Comparison of ENCODE assay signal across 27 mouse cellular contexts in the genomic region with DNA sequence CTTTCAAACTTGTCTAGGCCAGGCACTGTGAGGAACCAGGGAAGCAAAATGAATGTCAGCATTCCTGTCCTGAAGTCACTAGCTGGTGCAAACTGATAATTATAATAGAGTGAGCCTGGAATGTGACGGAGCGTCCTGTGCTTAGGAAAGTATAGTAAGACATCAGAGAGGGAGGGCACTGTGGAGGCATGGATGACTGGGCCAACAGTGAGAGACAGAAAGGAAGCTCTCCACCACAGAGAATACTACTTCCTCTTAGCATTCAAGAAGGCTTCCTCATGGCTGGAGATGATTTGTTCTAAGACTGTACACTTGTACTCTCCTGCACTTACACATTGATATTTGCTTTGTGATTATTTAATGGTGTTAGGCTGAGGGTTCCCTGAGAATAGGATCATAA. TPM values are rescaled to one million over a fixed set of nuclear protein-coding genes. Genes with fewer than 3 reads are reported as not detected.
DNase-seq lines count a peak whose midpoint lies in the region.
"Had no signal": no experiment of that assay in that cellular context is flagged by ENCODE, and none has a peak within 500 bp of the region (broad histone marks: within the 10 kb centered on the region; RNA-seq: fewer than 3 reads in every experiment).

No protein-coding gene starts in this region.

- peaks cover 19% of the 10 kb centered on the region for H3K79me2 ChIP-seq in macrophage (ENCODE audit: inconsistent target)

- no peak overlapping the region for H3K4me3 ChIP-seq in macrophage (ENCODE audit: inconsistent target)
- H3K4me3 ChIP-seq: embryonic facial prominence, embryonic 12.5 days; kidney, embryonic 15.5 days; limb, embryonic 12.5 days; liver, embryonic 12.5 days; lung, embryonic 15.5 days; neural tube, embryonic 12.5 days had no signal

- H3K27me3 ChIP-seq in splenic B cell, adult 2 months (ENCODE audit: control insufficient read depth, insufficient read depth, low read length, poor library complexity, severe bottlenecking) = no peaks in the 10 kb centered on the region
- H3K27me3 ChIP-seq: embryonic facial prominence, embryonic 12.5 days; kidney, embryonic 15.5 days; limb, embryonic 12.5 days; liver, embryonic 12.5 days; lung, embryonic 15.5 days; neural tube, embryonic 12.5 days had no signal

- DNase-seq in spleen, postnatal 36 days (ENCODE audit: low spot score in 2 of 2) = peak; percentile 64 to 69
- no peak for DNase-seq in spleen, postnatal 14 days (ENCODE audit: low spot score in 2 of 2)
- peak; percentile 72 for DNase-seq in MEL-GATA-1-ER (ENCODE audit: extremely low read depth, low read depth)
- DNase-seq in splenic B cell, adult 2 months (ENCODE audit: low read depth, low spot score) = peak; percentile 82
- no peak for DNase-seq in kidney, adult 8-10 months
- DNase-seq in frontal cortex, postnatal 25 days (ENCODE audit: low spot score in 2 of 2) = no peak
- DNase-seq: cerebellum, adult 9-10 months; heart, adult 11 months; heart, postnatal 36 days; thymus, postnatal 36 days had no signal

- H3K27ac ChIP-seq in macrophage = peak overlapping the region; percentile 48
- H3K27ac ChIP-seq: embryonic facial prominence, embryonic 12.5 days; kidney, embryonic 15.5 days; limb, embryonic 12.5 days; liver, embryonic 12.5 days; lung, embryonic 15.5 days; neural tube, embryonic 12.5 days had no signal

- 5% methylated on average over 2 of the region's 2 CpGs for WGBS in macrophage (ENCODE audit: missing documents)

- no peaks in the 10 kb centered on the region for H3K36me3 ChIP-seq in macrophage (ENCODE audit: inconsistent target)
- no peaks in the 10 kb centered on the region; the same call in 1 of the 2 replicates for H3K36me3 ChIP-seq in splenic B cell, adult 2 months (ENCODE audit: control insufficient read depth, insufficient read depth, low read length, poor library complexity, severe bottlenecking)
- H3K36me3 ChIP-seq: embryonic facial prominence, embryonic 12.5 days; limb, embryonic 12.5 days; lung, embryonic 15.5 days; neural tube, embryonic 12.5 days had no signal

RNA-seq across cellular contexts. Expression of gene Csde1, which starts 2.9 kb away (rescaled TPM):
- total RNA-seq in macrophage (2018; cell fraction: chromatin; rRNA removed) = 100 to 1,000 TPM; 378 to 972 (median 628) TPM
- 100 to 1,000 TPM; 335 to 509 (median 398) TPM for total RNA-seq in macrophage (2018; cell fraction: cytosol; rRNA removed)
- 100 to 1,000 TPM; 340 to 584 (median 430) TPM for total RNA-seq in macrophage (2018; cell fraction: nucleus; rRNA removed)
- 199 to 281 TPM (median 244 TPM) in 3 replicates for polyA plus RNA-seq in macrophage (2018)

RNA-seq across cellular contexts. Expression of gene Sike1, which starts 21.8 kb away (rescaled TPM):
- total RNA-seq in macrophage (2018; cell fraction: chromatin; rRNA removed) = 10 to 100 TPM; 15.9 to 93.0 (median 51.2) TPM
- 10 to 100 TPM; 12.5 to 24.6 (median 17.9) TPM for total RNA-seq in macrophage (2018; cell fraction: cytosol; rRNA removed)
- total RNA-seq in macrophage (2018; cell fraction: nucleus; rRNA removed) = 100 to 1,000 TPM in 1 of 26 experiments, 10 to 100 TPM in 25; 16.5 to 104 (median 41.6) TPM
- 20.0 to 29.2 TPM (median 23.8 TPM) in 3 replicates for polyA plus RNA-seq in macrophage (2018)

RNA-seq across cellular contexts. Expression of gene Nras, which starts 40.7 kb away (rescaled TPM):
- 100 to 1,000 TPM in 3 of 26 experiments, 10 to 100 TPM in 23; 51.5 to 125 (median 72.1) TPM for total RNA-seq in macrophage (2018; cell fraction: chromatin; rRNA removed)
- 100 to 1,000 TPM in 13 of 26 experiments, 10 to 100 TPM in 13; 80.3 to 132 (median 104) TPM for total RNA-seq in macrophage (2018; cell fraction: cytosol; rRNA removed)
- total RNA-seq in macrophage (2018; cell fraction: nucleus; rRNA removed) = 100 to 1,000 TPM in 11 of 26 experiments, 10 to 100 TPM in 15; 76.5 to 158 (median 92.8) TPM
- 74.5 to 96.9 TPM (median 89.3 TPM) in 3 replicates for polyA plus RNA-seq in macrophage (2018)

RNA-seq across cellular contexts. Expression of gene Nr1h5, which starts 53.4 kb away (rescaled TPM):
- total RNA-seq in macrophage (2018; cell fraction: chromatin; rRNA removed) = not detected
- not detected for total RNA-seq in macrophage (2018; cell fraction: cytosol; rRNA removed)
- not detected for total RNA-seq in macrophage (2018; cell fraction: nucleus; rRNA removed)
- not detected in 3 replicates for polyA plus RNA-seq in macrophage (2018)
- total RNA-seq: adrenal gland, adult 18-20 months; gastrocnemius, adult 18-20 months; heart, postnatal 36 days; layer of hippocampus, postnatal 14 days; left cerebral cortex, postnatal 10 days had no signal
- polyA plus RNA-seq: forebrain, embryonic 16.5 days; heart, embryonic 14.5 days; large intestine, adult 2 months; small intestine, adult 2 months had no signal

RNA-seq across cellular contexts. Expression of gene Ampd1, which starts 56.5 kb away (rescaled TPM):
- total RNA-seq in macrophage (2018; cell fraction: chromatin; rRNA removed) = not detected
- total RNA-seq in macrophage (2018; cell fraction: cytosol; rRNA removed) = not detected
- total RNA-seq in macrophage (2018; cell fraction: nucleus; rRNA removed) = 1 to 10 TPM in 2 of 26 experiments, under 1 TPM in 3, not detected in 21; 0.40 to 2.9 (median 1.00) TPM
- polyA plus RNA-seq in macrophage (2018) = not detected in 3 replicates
- total RNA-seq: heart, postnatal 36 days; layer of hippocampus, postnatal 14 days; left cerebral cortex, postnatal 10 days had no signal
- polyA plus RNA-seq: forebrain, embryonic 16.5 days; hindbrain, embryonic 16.5 days; intestine, embryonic 16.5 days; small intestine, adult 2 months had no signal

Comparison
In these comparisons a context has a peak if more than half of its experiments do, and no peak if none do; other contexts are left out.
1. DNase-seq: peak in spleen, postnatal 36 days (2 of 2), MEL-GATA-1-ER (single experiment) and splenic B cell, adult 2 months (single experiment); none in spleen, postnatal 14 days (0 of 2), kidney, adult 8-10 months (0 of 2) and frontal cortex, postnatal 25 days (0 of 2).